Comparison of ENCODE assay signal across 9 mouse cellular contexts in the genomic region with DNA sequence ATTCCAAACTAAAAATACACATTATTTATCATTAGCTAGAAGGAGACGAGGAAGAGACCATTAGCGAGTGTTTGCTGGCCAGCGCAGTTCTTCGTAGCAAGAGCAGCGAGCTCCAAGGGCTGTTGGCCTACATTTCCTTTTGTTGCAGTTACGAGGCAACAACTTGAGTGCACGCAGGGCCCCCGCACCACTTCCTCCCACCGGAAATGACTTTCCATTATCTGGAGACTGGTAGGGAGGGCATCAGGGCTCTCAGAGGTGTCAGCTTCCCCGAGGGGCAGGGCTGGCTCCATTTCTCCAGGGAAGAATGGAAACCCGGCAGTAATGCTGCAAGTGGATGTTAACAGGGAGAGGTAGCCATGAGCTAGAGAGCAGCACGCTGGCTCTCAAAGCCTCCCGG.
DNase-seq lines count a peak whose midpoint lies in the region; ATAC-seq and TF ChIP-seq lines count a peak whose summit lies in the region.
"Had no signal": no experiment of that assay in that cellular context is flagged by ENCODE, and none has a peak within 500 bp of the region (broad histone marks: within the 10 kb centered on the region; RNA-seq: fewer than 3 reads in every experiment).

No protein-coding gene starts in this region.

- no peaks in the 10 kb centered on the region for H3K36me3 ChIP-seq in spleen, adult 2 months (ENCODE audit: control insufficient read depth, insufficient read depth, low read length)
- H3K36me3 ChIP-seq in liver, embryonic 12.5 days: no peaks in the 10 kb centered on the region
- H3K36me3 ChIP-seq: limb, embryonic 13.5 days had no signal

- no peaks in the 10 kb centered on the region for H3K9me3 ChIP-seq in liver, embryonic 12.5 days (replicated peaks)
- H3K9me3 ChIP-seq: limb, embryonic 13.5 days had no signal

- no peak overlapping the region for H3K9ac ChIP-seq in liver, embryonic 12.5 days
- H3K9ac ChIP-seq: limb, embryonic 13.5 days had no signal

- peak; percentile 48 for DNase-seq in embryo, embryonic 10 days (ENCODE audit: low spot score)
- no peak for DNase-seq in embryo, embryonic 9.5 days (ENCODE audit: extremely low spot score)
- DNase-seq in spleen, adult 2 months (ENCODE audit: low read depth in 1 of 2, low spot score in 2 of 2): no peak
- no peak for DNase-seq in spleen, postnatal 14 days (ENCODE audit: low spot score in 2 of 2)
- DNase-seq in thymus, postnatal 4 days: peak; percentile 79
- no peak for DNase-seq in ovary, adult 18-20 months (ENCODE audit: low spot score)
- no peak for DNase-seq in urinary bladder, postnatal 10 days (ENCODE audit: low spot score)

- no peak for ATAC-seq in liver, embryonic 12.5 days

- H3K27me3 ChIP-seq in spleen, adult 2 months (ENCODE audit: control insufficient read depth, insufficient read depth, low read length): no peaks in the 10 kb centered on the region
- no peaks in the 10 kb centered on the region for H3K27me3 ChIP-seq in liver, embryonic 12.5 days (replicated peaks)

- H3K4me1 ChIP-seq in spleen, adult 2 months (ENCODE audit: control insufficient read depth, insufficient read depth, insufficient read length): no peaks in the 10 kb centered on the region; the same call in 1 of the 2 replicates
- peaks cover 19% of the 10 kb centered on the region for H3K4me1 ChIP-seq in liver, embryonic 12.5 days

- TF ChIP-seq CTCF in spleen, adult 2 months (IDR thresholded peaks at IDR 0.05; ENCODE audit: extremely low read depth, insufficient read depth, insufficient read length, insufficient replicate concordance): no peak

- TF ChIP-seq POLR2A in spleen, adult 2 months (IDR thresholded peaks at IDR 0.05; ENCODE audit: low read depth, low read length): no peak

- 0 out of 2 replicates have a peak overlapping the region, but pooled peaks have one; percentile 16 for H3K4me3 ChIP-seq in spleen, adult 2 months (ENCODE audit: extremely low read depth, insufficient read depth, insufficient read length)
- H3K4me3 ChIP-seq in liver, embryonic 12.5 days: no peak overlapping the region
- H3K4me3 ChIP-seq: limb, embryonic 13.5 days had no signal

- WGBS in spleen, adult 2 months: 6% methylated on average over 13 of the region's 13 CpGs
- WGBS in liver, embryonic 12.5 days (ENCODE audit: insufficient replicate concordance): 9% methylated on average over 13 of the region's 13 CpGs

- peak overlapping the region; percentile 36 for H3K4me2 ChIP-seq in liver, embryonic 12.5 days
- H3K4me2 ChIP-seq: limb, embryonic 13.5 days had no signal

- H3K27ac ChIP-seq in spleen, adult 2 months (ENCODE audit: insufficient read depth, low read length): no peak overlapping the region
- peak overlapping the region; percentile 54 for H3K27ac ChIP-seq in liver, embryonic 12.5 days
- H3K27ac ChIP-seq: limb, embryonic 13.5 days had no signal

Comparison
In these comparisons a context has a peak if more than half of its experiments do, and no peak if none do; other contexts are left out.
1. DNase-seq: peak in embryo, embryonic 10 days (single experiment) and thymus, postnatal 4 days (single experiment); none in embryo, embryonic 9.5 days (single experiment), spleen, adult 2 months (0 of 2), spleen, postnatal 14 days (0 of 2), ovary, adult 18-20 months (single experiment) and urinary bladder, postnatal 10 days (single experiment).